ENCODE assay signal across 9 mouse cellular contexts in the genomic region with DNA sequence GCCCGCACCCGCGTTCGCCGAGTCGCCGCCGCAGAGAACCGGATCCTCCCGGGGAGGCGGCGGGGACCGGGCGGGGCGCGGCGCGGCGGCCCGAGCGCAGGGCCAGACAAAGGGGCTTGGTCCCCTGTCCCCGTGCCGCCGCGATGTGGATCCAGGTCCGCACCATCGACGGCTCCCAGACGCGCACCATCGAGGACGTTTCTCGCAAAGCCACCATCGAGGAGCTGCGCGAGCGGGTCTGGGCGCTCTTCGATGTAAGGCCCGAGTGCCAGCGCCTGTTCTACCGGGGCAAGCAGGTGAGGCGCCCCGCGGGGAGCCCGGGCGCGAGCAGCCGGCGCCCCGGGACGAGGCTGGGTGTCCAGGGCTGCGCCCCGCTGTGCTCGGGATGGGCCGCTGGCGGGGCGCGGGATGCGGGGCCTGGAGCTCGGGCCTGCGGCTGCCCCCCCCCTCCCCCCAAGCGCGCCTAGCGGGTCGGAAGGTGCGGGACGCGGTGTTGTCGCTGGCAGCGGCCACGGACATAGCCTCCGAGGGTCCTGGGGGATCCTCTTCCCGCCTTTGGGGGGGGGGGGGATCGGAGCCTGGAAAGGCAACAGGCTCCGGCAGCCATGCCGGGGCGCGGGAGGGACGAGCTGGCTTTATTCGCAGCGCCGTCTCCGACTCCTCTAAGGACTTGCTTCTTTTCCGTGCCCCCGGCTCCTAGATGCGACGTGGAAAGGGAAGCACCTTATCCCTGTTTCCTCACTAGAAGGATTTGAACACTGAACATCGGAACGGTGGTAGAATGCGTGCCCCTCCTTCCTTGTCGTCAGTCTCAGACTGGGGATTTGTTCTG. TPM values are rescaled to one million over a fixed set of nuclear protein-coding genes. Genes with fewer than 3 reads are reported as not detected.
DNase-seq lines count a peak whose midpoint lies in the region; ATAC-seq and TF ChIP-seq lines count a peak whose summit lies in the region.
"Had no signal": no experiment of that assay in that cellular context is flagged by ENCODE, and none has a peak within 500 bp of the region (broad histone marks: within the 10 kb centered on the region; RNA-seq: fewer than 3 reads in every experiment).

No protein-coding gene starts in this region.

- peak overlapping the region; percentile 96 for H3K27ac ChIP-seq in embryonic facial prominence, embryonic 15.5 days (replicated peaks)
- H3K27ac ChIP-seq in hindbrain, postnatal 0 days: peak overlapping the region; percentile 97
- H3K27ac ChIP-seq in lung, embryonic 15.5 days: peak overlapping the region; percentile 94

- peak; percentile 36 to 42 for DNase-seq in right cerebral cortex, postnatal 10 days (ENCODE audit: low spot score in 2 of 2)
- DNase-seq in right cerebral cortex, postnatal 36 days (ENCODE audit: low spot score in 2 of 2): no peak
- peak; percentile 48 for DNase-seq in adrenal gland, postnatal 10 days
- peak; percentile 46 for DNase-seq in hindbrain, postnatal 0 days (ENCODE audit: low spot score)
- DNase-seq in skeletal muscle tissue, adult 2 months (ENCODE audit: low read depth, low spot score): peak; percentile 1
- no peak for DNase-seq in natural killer cell, adult 2 months (ENCODE audit: low spot score in 2 of 2)

- no peak for TF ChIP-seq CTCF in hindbrain, postnatal 0 days (IDR thresholded peaks at IDR 0.05; ENCODE audit: low read depth)

- no peaks in the 10 kb centered on the region for H3K27me3 ChIP-seq in embryonic facial prominence, embryonic 15.5 days
- H3K27me3 ChIP-seq in hindbrain, postnatal 0 days (ENCODE audit: insufficient read depth, low read length): no peaks in the 10 kb centered on the region
- H3K27me3 ChIP-seq in lung, embryonic 15.5 days: no peaks in the 10 kb centered on the region

- H3K9me3 ChIP-seq in embryonic facial prominence, embryonic 15.5 days (replicated peaks): no peaks in the 10 kb centered on the region
- no peaks in the 10 kb centered on the region for H3K9me3 ChIP-seq in hindbrain, postnatal 0 days (ENCODE audit: low read length)
- H3K9me3 ChIP-seq in lung, embryonic 15.5 days: no peaks in the 10 kb centered on the region

- H3K4me3 ChIP-seq in embryonic facial prominence, embryonic 15.5 days (replicated peaks): peak overlapping the region; percentile 98
- H3K4me3 ChIP-seq in hindbrain, postnatal 0 days (ENCODE audit: low read length): peak overlapping the region; percentile 99
- H3K4me3 ChIP-seq in lung, embryonic 15.5 days: peak overlapping the region; percentile 96

- H3K4me2 ChIP-seq in embryonic facial prominence, embryonic 15.5 days (replicated peaks): peak overlapping the region; percentile 75
- H3K4me2 ChIP-seq in hindbrain, postnatal 0 days (ENCODE audit: low read depth, low read length): peak overlapping the region; percentile 80
- peak overlapping the region; percentile 82 for H3K4me2 ChIP-seq in lung, embryonic 15.5 days

- peak; percentile 35; the same call in 1 of the 2 replicates for ATAC-seq in embryonic facial prominence, embryonic 15.5 days (ENCODE audit: insufficient number of reproducible peaks, low FRiP score, low TSS enrichment, low read depth)
- peak; percentile 4 for ATAC-seq in hindbrain, postnatal 0 days
- ATAC-seq in lung, embryonic 15.5 days (ENCODE audit: borderline replicate concordance, extremely low read depth, low FRiP score, low TSS enrichment): peak; percentile 58

- H3K4me1 ChIP-seq in embryonic facial prominence, embryonic 15.5 days: peaks cover 17% of the 10 kb centered on the region
- peaks cover 16% of the 10 kb centered on the region for H3K4me1 ChIP-seq in hindbrain, postnatal 0 days (ENCODE audit: insufficient read depth, low read length)
- peaks cover 34% of the 10 kb centered on the region for H3K4me1 ChIP-seq in lung, embryonic 15.5 days

- H3K36me3 ChIP-seq in embryonic facial prominence, embryonic 15.5 days: no peaks in the 10 kb centered on the region
- no peaks in the 10 kb centered on the region for H3K36me3 ChIP-seq in hindbrain, postnatal 0 days (ENCODE audit: insufficient read depth, low read length)
- no peaks in the 10 kb centered on the region for H3K36me3 ChIP-seq in lung, embryonic 15.5 days

- WGBS in embryonic facial prominence, embryonic 15.5 days: under 1% methylated on average over 82 of the region's 92 CpGs
- WGBS in hindbrain, postnatal 0 days: 0% methylated on average over 71 of the region's 92 CpGs
- under 1% methylated on average over 86 of the region's 92 CpGs for WGBS in lung, embryonic 15.5 days

- peak overlapping the region; percentile 99 for H3K9ac ChIP-seq in embryonic facial prominence, embryonic 15.5 days
- peak overlapping the region; percentile 100 for H3K9ac ChIP-seq in hindbrain, postnatal 0 days (replicated peaks; ENCODE audit: low read length)
- peak overlapping the region; percentile 99 for H3K9ac ChIP-seq in lung, embryonic 15.5 days

RNA-seq across cellular contexts. Expression of a gene that starts 0.5 kb away (rescaled TPM):
- total RNA-seq in adrenal gland, postnatal 10 days (2021): 10 to 100 TPM; 33.5 to 45.6 TPM
- polyA plus RNA-seq in embryonic facial prominence, embryonic 15.5 days (2015; fragmentation: Nextera tagmentation; extraction: Ambion mirVana): 62.2 and 65.7 TPM in 2 replicates
- 52.6 and 53.2 TPM in 2 replicates for total RNA-seq in hindbrain, postnatal 0 days (2014; rRNA removed)
- 25.7 and 27.2 TPM in 2 replicates for polyA plus RNA-seq in hindbrain, postnatal 0 days (2015; fragmentation: Nextera tagmentation; extraction: Ambion mirVana)
- polyA plus RNA-seq in lung, embryonic 15.5 days (2015; fragmentation: Nextera tagmentation; extraction: Ambion mirVana): 66.6 and 69.2 TPM in 2 replicates

RNA-seq across cellular contexts. Expression of a gene that starts 27.3 kb away (rescaled TPM):
- not detected for total RNA-seq in adrenal gland, postnatal 10 days (2021)
- polyA plus RNA-seq in embryonic facial prominence, embryonic 15.5 days (2015; fragmentation: Nextera tagmentation; extraction: Ambion mirVana): not detected in 2 replicates
- total RNA-seq in hindbrain, postnatal 0 days (2014; rRNA removed): not detected in 2 replicates
- polyA plus RNA-seq in hindbrain, postnatal 0 days (2015; fragmentation: Nextera tagmentation; extraction: Ambion mirVana): not detected in 2 replicates
- polyA plus RNA-seq in lung, embryonic 15.5 days (2015; fragmentation: Nextera tagmentation; extraction: Ambion mirVana): not detected in 2 replicates
- total RNA-seq: gastrocnemius, postnatal 36 days had no signal

Comparison
In these comparisons a context has a peak if more than half of its experiments do, and no peak if none do; other contexts are left out.
1. DNase-seq: peak in right cerebral cortex, postnatal 10 days (2 of 2), adrenal gland, postnatal 10 days (single experiment), hindbrain, postnatal 0 days (single experiment) and skeletal muscle tissue, adult 2 months (single experiment); none in right cerebral cortex, postnatal 36 days (0 of 2) and natural killer cell, adult 2 months (0 of 2).
2. ATAC-seq: peak in every context shown above with its lines; median percentile 58 in lung, embryonic 15.5 days; 35 in embryonic facial prominence, embryonic 15.5 days; 4 in hindbrain, postnatal 0 days.
3. Peak in every context shown above with its lines, with median percentiles within 50 percentile points of each other: H3K27ac ChIP-seq, H3K4me2 ChIP-seq, H3K4me3 ChIP-seq and H3K9ac ChIP-seq.